Mouse (Mus musculus): ENCODE measurements around the gene Slc35a1. TPM values are rescaled to one million over a fixed set of nuclear protein-coding genes. Genes with fewer than 3 reads are reported as not detected.

The Slc35a1 gene
- polyA plus RNA-seq, 1 experiment from 2014 or later, result 74.1 TPM

DNA sequence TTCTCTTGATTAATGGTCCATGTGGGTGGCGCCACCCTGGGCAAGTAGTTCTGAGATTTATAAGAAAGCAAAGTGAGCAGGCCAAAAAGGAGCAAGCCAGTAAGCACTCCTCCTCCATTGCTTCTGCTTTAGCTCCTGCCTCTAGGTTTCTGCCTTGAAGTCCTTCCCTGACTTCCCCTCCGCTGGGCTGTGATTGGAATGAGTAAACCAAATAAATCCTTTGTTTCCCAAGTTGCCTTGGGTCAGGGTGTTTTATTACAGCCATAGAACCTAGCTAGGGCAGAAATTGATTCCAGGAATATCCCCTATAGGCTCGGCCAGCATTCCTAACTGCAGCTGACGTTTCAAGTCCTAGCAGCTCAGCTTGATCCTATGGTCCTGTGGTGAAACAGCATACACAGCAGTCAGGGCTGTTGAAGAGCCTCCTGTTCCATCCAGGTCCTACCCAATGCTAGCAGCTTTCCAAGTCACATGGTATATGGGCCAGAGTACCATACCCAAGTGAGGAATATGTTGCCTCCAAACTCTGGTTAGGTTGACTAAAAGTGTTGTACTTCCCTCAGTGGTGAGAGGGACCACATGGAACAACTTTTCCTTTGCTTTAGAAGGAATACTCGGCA lies 47.4 kb downstream of the Slc35a1 start:
- Histone ChIP-seq H3K36me3 (ENCODE audit: control insufficient read depth, insufficient read depth, low read length) (peaks cover 8% of the 10 kb centered on the region; the same call in 1 of the 2 replicates), H3K4me1 (ENCODE audit: control insufficient read depth, insufficient read depth, low read length) (no peaks in the 10 kb centered on the region), H3K9me3 (ENCODE audit: control insufficient read depth, low read depth, low read length) (no peaks in the 10 kb centered on the region), H3K4me2 (replicated peaks; ENCODE audit: low read depth, low read length) (no peak overlapping the region), H3K4me3 (ENCODE audit: low read depth, low read length) (no peak overlapping the region), H3K9ac (replicated peaks; ENCODE audit: low read depth, low read length) (no peak overlapping the region), H3K27me3 (ENCODE audit: control insufficient read depth, insufficient read depth, low read length) (no peaks in the 10 kb centered on the region), H3K27ac (ENCODE audit: low read length) (no peak overlapping the region)
- no peak for ATAC-seq (ENCODE audit: insufficient number of reproducible peaks, insufficient read depth, low FRiP score, low read depth)
- 74% methylated on average over 5 of the region's 5 CpGs for WGBS

DNA sequence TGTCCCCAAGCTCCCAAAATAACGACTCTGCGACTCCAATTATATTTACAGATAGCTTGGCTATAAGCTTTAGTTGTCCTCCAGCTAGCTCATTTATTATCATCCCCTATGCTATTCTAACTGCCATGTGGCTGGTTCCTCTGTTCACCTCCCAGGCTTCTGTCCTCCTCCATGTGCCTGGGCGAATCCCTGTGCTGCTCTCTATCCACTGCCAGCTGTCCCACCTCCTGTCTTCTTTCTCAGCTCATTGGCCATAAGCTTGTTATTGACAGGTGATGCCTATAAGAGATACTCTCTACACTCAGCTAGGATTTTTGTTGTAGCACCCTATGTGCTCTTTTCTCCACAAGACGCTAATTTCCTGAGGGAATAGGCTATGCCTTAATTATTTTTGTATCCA lies 49.4 kb downstream of the Slc35a1 start:
- H3K9me3 ChIP-seq (ENCODE audit: control insufficient read depth, low read depth, low read length), result no peaks in the 10 kb centered on the region
- H3K9ac ChIP-seq (replicated peaks; ENCODE audit: low read depth, low read length), result no peak overlapping the region
- no peaks in the 10 kb centered on the region for H3K4me1 ChIP-seq (ENCODE audit: control insufficient read depth, insufficient read depth, low read length)
- no peak for ATAC-seq (ENCODE audit: insufficient number of reproducible peaks, insufficient read depth, low FRiP score, low read depth)
- H3K27ac ChIP-seq (ENCODE audit: low read length), result no peak overlapping the region
- H3K36me3 ChIP-seq (ENCODE audit: control insufficient read depth, insufficient read depth, low read length), result peaks cover 14% of the 10 kb centered on the region; the same call in 1 of the 2 replicates
- 78% methylated on average over 4 of the region's 4 CpGs for WGBS
- H3K27me3 ChIP-seq (ENCODE audit: control insufficient read depth, insufficient read depth, low read length), result no peaks in the 10 kb centered on the region
- no peak overlapping the region for H3K4me3 ChIP-seq (ENCODE audit: low read depth, low read length)
- H3K4me2 ChIP-seq (replicated peaks; ENCODE audit: low read depth, low read length), result no peak overlapping the region

DNA sequence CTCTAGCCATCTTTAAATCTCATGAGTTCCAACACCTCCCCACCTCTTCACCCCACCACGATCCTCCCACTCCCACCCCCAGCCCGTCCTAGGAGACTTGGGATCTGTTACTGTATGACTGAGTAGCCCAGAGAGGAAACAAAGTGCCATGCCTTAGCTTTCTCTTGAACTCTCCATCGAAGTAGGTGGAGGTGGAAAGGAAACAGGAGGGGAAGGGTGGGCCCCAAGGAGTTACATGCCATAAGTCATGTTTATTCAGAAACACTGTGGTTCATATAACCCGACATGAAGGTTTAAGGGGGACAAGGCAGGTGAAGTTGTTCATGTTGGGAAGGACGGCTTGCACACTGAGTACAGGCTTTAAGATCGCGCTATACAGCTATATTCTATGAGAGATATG lies 49.9 kb downstream of the Slc35a1 start:
- H3K27me3 ChIP-seq (ENCODE audit: control insufficient read depth, insufficient read depth, low read length), result no peaks in the 10 kb centered on the region
- no peak overlapping the region for H3K4me2 ChIP-seq (replicated peaks; ENCODE audit: low read depth, low read length)
- no peaks in the 10 kb centered on the region for H3K9me3 ChIP-seq (ENCODE audit: control insufficient read depth, low read depth, low read length)
- 84% methylated on average over 7 of the region's 7 CpGs for WGBS
- no peak overlapping the region for H3K9ac ChIP-seq (replicated peaks; ENCODE audit: low read depth, low read length)
- ATAC-seq (ENCODE audit: insufficient number of reproducible peaks, insufficient read depth, low FRiP score, low read depth), result no peak
- no peak overlapping the region for H3K27ac ChIP-seq (ENCODE audit: low read length)
- H3K4me1 ChIP-seq (ENCODE audit: control insufficient read depth, insufficient read depth, low read length), result no peaks in the 10 kb centered on the region
- peaks cover 18% of the 10 kb centered on the region; the same call in 1 of the 2 replicates for H3K36me3 ChIP-seq (ENCODE audit: control insufficient read depth, insufficient read depth, low read length)
- H3K4me3 ChIP-seq (ENCODE audit: low read depth, low read length), result no peak overlapping the region

DNA sequence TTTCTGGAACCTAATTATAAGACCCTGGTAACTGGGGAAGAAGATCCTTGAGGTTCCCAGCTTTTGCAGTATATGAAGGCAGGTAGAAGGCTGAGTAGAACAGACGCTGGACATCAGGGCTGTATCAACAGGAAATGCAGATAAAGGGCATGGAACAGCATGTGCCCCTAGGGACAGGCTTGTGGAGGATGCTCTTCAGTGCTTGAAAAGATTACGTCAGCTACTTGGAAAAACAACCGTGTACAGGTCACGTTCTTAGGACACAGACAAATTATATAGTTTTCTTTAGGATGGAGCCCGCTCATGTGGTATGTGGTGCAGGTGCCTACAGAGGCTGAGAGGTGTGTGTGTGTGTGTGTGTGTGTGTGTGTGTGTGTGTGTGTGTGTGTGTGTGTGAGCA lies 51.2 kb downstream of the Slc35a1 start:
- Histone ChIP-seq H3K27ac (ENCODE audit: low read length) (no peak overlapping the region), H3K4me3 (ENCODE audit: low read depth, low read length) (no peak overlapping the region), H3K36me3 (ENCODE audit: control insufficient read depth, insufficient read depth, low read length) (peaks cover 22% of the 10 kb centered on the region), H3K4me2 (replicated peaks; ENCODE audit: low read depth, low read length) (no peak overlapping the region), H3K27me3 (ENCODE audit: control insufficient read depth, insufficient read depth, low read length) (no peaks in the 10 kb centered on the region), H3K9me3 (ENCODE audit: control insufficient read depth, low read depth, low read length) (no peaks in the 10 kb centered on the region), H3K4me1 (ENCODE audit: control insufficient read depth, insufficient read depth, low read length) (no peaks in the 10 kb centered on the region), H3K9ac (replicated peaks; ENCODE audit: low read depth, low read length) (no peak overlapping the region)
- ATAC-seq (ENCODE audit: insufficient number of reproducible peaks, insufficient read depth, low FRiP score, low read depth), result no peak
- WGBS, result 81% methylated on average over 5 of the region's 5 CpGs

DNA sequence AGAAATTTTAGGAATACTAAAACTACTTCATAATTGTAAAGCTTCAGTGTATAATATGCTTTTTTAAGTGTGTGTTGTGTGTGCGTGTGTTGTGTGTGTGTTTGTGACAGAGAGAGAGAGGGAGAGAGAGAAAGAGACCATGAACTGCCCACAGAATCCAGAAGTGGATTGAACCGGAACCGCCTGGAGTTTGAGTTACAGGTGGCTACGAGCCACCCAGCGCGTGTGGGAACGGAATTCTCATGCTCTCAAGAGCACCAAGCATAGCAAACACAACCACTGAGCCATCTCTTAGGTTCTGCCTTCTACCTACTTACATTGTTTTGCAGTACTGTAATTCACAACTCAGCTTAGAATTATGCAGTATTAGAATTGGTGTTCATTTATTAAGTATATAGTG lies 53.1 kb downstream of the Slc35a1 start:
- peaks cover 29% of the 10 kb centered on the region for H3K36me3 ChIP-seq (ENCODE audit: control insufficient read depth, insufficient read depth, low read length)
- no peaks in the 10 kb centered on the region for H3K27me3 ChIP-seq (ENCODE audit: control insufficient read depth, insufficient read depth, low read length)
- no peak overlapping the region for H3K9ac ChIP-seq (replicated peaks; ENCODE audit: low read depth, low read length)
- no peak overlapping the region for H3K27ac ChIP-seq (ENCODE audit: low read length)
- no peak for ATAC-seq (ENCODE audit: insufficient number of reproducible peaks, insufficient read depth, low FRiP score, low read depth)
- H3K4me2 ChIP-seq (replicated peaks; ENCODE audit: low read depth, low read length), result no peak overlapping the region
- 94% methylated on average over 7 of the region's 7 CpGs for WGBS
- H3K9me3 ChIP-seq (ENCODE audit: control insufficient read depth, low read depth, low read length), result no peaks in the 10 kb centered on the region
- no peaks in the 10 kb centered on the region for H3K4me1 ChIP-seq (ENCODE audit: control insufficient read depth, insufficient read depth, low read length)
- H3K4me3 ChIP-seq (ENCODE audit: low read depth, low read length), result no peak overlapping the region

DNA sequence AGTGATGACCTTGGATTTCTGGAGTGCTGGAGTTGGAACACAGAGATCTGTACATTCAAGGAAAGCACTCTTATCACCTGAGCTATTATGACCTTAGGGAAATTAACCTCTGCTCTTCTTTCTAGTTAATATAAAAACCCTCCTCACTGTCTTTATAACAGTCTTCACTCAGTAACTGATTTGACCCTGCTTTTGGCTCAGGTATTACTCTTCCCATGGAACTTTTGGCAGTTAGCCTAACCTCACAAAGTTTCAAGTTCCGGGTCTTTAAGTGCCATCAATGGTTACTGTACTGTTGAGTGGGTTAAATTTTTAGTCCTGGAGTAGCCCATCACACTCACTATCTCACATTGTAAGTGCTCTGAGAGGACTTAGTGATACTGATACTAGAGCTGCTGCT lies 57.3 kb downstream of the Slc35a1 start:
- H3K9me3 ChIP-seq (ENCODE audit: control insufficient read depth, low read depth, low read length), result no peaks in the 10 kb centered on the region
- no peaks in the 10 kb centered on the region for H3K4me1 ChIP-seq (ENCODE audit: control insufficient read depth, insufficient read depth, low read length)
- no peak overlapping the region for H3K9ac ChIP-seq (replicated peaks; ENCODE audit: low read depth, low read length)
- H3K27me3 ChIP-seq (ENCODE audit: control insufficient read depth, insufficient read depth, low read length), result no peaks in the 10 kb centered on the region
- peaks cover 39% of the 10 kb centered on the region for H3K36me3 ChIP-seq (ENCODE audit: control insufficient read depth, insufficient read depth, low read length)
- ATAC-seq (ENCODE audit: insufficient number of reproducible peaks, insufficient read depth, low FRiP score, low read depth), result no peak
- no peak overlapping the region for H3K4me3 ChIP-seq (ENCODE audit: low read depth, low read length)
- H3K27ac ChIP-seq (ENCODE audit: low read length), result no peak overlapping the region
- no peak overlapping the region for H3K4me2 ChIP-seq (replicated peaks; ENCODE audit: low read depth, low read length)
- WGBS, result 83% methylated on average over 1 of the region's 1 CpGs

DNA sequence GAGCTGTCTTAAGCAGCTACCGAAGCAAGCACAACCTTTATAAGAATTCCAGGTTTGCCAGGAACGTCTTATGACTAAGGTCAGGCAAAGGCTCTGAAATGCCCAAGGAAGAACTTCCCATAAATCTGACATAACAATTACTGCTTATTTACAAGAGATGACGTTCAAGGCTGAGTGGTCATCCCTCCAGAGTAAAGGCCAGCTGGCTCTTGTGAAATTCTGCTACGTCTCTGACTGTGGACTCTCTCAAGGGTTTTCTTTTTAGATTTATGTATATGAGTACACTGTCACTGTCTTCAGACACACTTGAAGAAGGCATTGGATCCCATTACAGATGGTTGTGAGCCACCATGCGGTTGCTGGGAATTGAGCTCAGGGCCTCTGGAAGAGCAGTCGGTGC lies 60.8 kb downstream of the Slc35a1 start:
- no peaks in the 10 kb centered on the region for H3K9me3 ChIP-seq (ENCODE audit: control insufficient read depth, low read depth, low read length)
- H3K4me2 ChIP-seq (replicated peaks; ENCODE audit: low read depth, low read length), result no peak overlapping the region
- no peaks in the 10 kb centered on the region for H3K27me3 ChIP-seq (ENCODE audit: control insufficient read depth, insufficient read depth, low read length)
- no peak for ATAC-seq (ENCODE audit: insufficient number of reproducible peaks, insufficient read depth, low FRiP score, low read depth)
- H3K4me1 ChIP-seq (ENCODE audit: control insufficient read depth, insufficient read depth, low read length), result no peaks in the 10 kb centered on the region
- WGBS, result 88% methylated on average over 6 of the region's 6 CpGs
- no peak overlapping the region for H3K4me3 ChIP-seq (ENCODE audit: low read depth, low read length)
- H3K9ac ChIP-seq (replicated peaks; ENCODE audit: low read depth, low read length), result no peak overlapping the region
- H3K27ac ChIP-seq (ENCODE audit: low read length), result no peak overlapping the region
- H3K36me3 ChIP-seq (ENCODE audit: control insufficient read depth, insufficient read depth, low read length), result peaks cover 40% of the 10 kb centered on the region

DNA sequence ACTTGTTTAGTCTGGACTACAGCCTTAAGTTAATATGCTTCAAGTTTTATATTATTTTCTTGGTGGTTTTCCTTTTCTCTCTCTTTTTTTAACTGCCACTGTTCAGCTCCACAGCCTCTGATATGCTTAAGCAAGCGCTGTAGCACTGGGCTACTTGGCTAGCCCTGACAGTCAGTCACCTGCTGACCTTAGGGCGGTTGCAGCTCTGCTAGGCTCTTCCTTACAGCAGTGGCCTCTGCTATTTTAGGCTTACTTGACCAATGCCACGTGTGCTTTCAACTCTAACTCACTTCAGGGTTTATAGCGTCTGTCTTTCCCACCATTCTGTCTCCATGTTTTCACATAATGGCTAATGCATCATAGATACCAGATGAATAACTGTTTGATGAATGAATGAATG lies 61.7 kb downstream of the Slc35a1 start:
- H3K27ac ChIP-seq (ENCODE audit: low read length), result no peak overlapping the region
- WGBS, result 83% methylated on average over 4 of the region's 4 CpGs
- no peak overlapping the region for H3K4me2 ChIP-seq (replicated peaks; ENCODE audit: low read depth, low read length)
- H3K4me3 ChIP-seq (ENCODE audit: low read depth, low read length), result no peak overlapping the region
- no peaks in the 10 kb centered on the region for H3K27me3 ChIP-seq (ENCODE audit: control insufficient read depth, insufficient read depth, low read length)
- ATAC-seq (ENCODE audit: insufficient number of reproducible peaks, insufficient read depth, low FRiP score, low read depth), result no peak
- no peaks in the 10 kb centered on the region for H3K9me3 ChIP-seq (ENCODE audit: control insufficient read depth, low read depth, low read length)
- peaks cover 32% of the 10 kb centered on the region for H3K36me3 ChIP-seq (ENCODE audit: control insufficient read depth, insufficient read depth, low read length)
- no peaks in the 10 kb centered on the region for H3K4me1 ChIP-seq (ENCODE audit: control insufficient read depth, insufficient read depth, low read length)
- H3K9ac ChIP-seq (replicated peaks; ENCODE audit: low read depth, low read length), result no peak overlapping the region

DNA sequence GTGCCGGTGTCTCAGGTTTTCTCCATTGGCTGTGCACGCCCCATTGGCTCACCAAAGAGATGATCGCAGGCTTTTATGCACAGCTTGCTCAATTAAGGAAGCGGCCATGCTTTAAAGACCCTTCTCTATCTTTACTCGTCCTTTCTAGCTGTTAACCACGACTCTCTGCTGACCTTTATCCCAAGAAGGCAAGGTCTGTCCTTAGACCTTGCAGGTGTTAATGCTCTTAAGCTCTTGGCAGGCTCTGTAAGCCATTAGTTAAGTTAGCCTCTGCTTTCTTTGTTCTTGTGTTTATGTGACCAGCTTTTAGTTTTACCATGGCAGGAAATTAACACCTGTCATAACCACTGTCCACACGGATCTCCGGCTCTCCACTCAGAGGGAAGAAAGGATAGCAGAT lies 71.1 kb downstream of the Slc35a1 start:
- no peak overlapping the region for H3K4me3 ChIP-seq (ENCODE audit: low read depth, low read length)
- ATAC-seq (ENCODE audit: insufficient number of reproducible peaks, insufficient read depth, low FRiP score, low read depth), result no peak
- H3K9ac ChIP-seq (replicated peaks; ENCODE audit: low read depth, low read length), result no peak overlapping the region; the same call in 1 of the 2 replicates
- peak overlapping the region; percentile 63 for H3K4me2 ChIP-seq (replicated peaks; ENCODE audit: low read depth, low read length)
- WGBS, result 64% methylated on average over 8 of the region's 8 CpGs
- H3K27me3 ChIP-seq (ENCODE audit: control insufficient read depth, insufficient read depth, low read length), result no peaks in the 10 kb centered on the region
- no peaks in the 10 kb centered on the region; the same call in 1 of the 2 replicates for H3K36me3 ChIP-seq (ENCODE audit: control insufficient read depth, insufficient read depth, low read length)
- peaks cover 16% of the 10 kb centered on the region for H3K4me1 ChIP-seq (ENCODE audit: control insufficient read depth, insufficient read depth, low read length)
- H3K9me3 ChIP-seq (ENCODE audit: control insufficient read depth, low read depth, low read length), result no peaks in the 10 kb centered on the region
- no peak overlapping the region for H3K27ac ChIP-seq (ENCODE audit: low read length)

Measured in stomach, embryonic 14.5 days (tissue).